ENCODE assay signal across 32 mouse cellular contexts in genomic region chr12:103981646-103982360, GRCm38 (mm10). TPM values are rescaled to one million over a fixed set of nuclear protein-coding genes. Genes with fewer than 3 reads are reported as not detected.
DNase-seq lines count a peak whose midpoint lies in the region; ATAC-seq lines count a peak whose summit lies in the region.
"Had no signal": no experiment of that assay in that cellular context is flagged by ENCODE, and none has a peak within 500 bp of the region (broad histone marks: within the 10 kb centered on the region; RNA-seq: fewer than 3 reads in every experiment).

No protein-coding gene starts in this region.

- DNase-seq in forebrain, embryonic 14.5 days (ENCODE audit: low spot score) = peak; percentile 22
- no peak for DNase-seq in forebrain, embryonic 11.5 days (ENCODE audit: low spot score)
- DNase-seq in layer of hippocampus, adult 18-20 months (ENCODE audit: low spot score in 2 of 2) = peak; percentile 42 to 71
- no peak for DNase-seq in layer of hippocampus, postnatal 25 days (ENCODE audit: extremely low spot score in 1 of 2, low spot score in 1 of 2)
- peak; percentile 40 to 42 for DNase-seq in layer of hippocampus, postnatal 36 days
- no peak for DNase-seq in embryo, embryonic 10.5 days (ENCODE audit: low spot score)
- DNase-seq: adrenal gland, postnatal 14 days; cerebellum, adult 11-12 months; cerebellum, postnatal 25 days; gastrocnemius, postnatal 10 days; kidney, adult 2 months; liver, postnatal 0 days had no signal

- H3K27ac ChIP-seq in forebrain, embryonic 14.5 days (ENCODE audit: low read depth, low read length) = no peak overlapping the region
- H3K27ac ChIP-seq in forebrain, embryonic 11.5 days (ENCODE audit: low read depth, low read length) = no peak overlapping the region
- peak overlapping the region; percentile 63 for H3K27ac ChIP-seq in forebrain, embryonic 16.5 days (ENCODE audit: low read length)
- H3K27ac ChIP-seq: embryonic facial prominence, embryonic 15.5 days; heart, embryonic 10.5 days; kidney, postnatal 0 days; macrophage; midbrain, embryonic 12.5 days had no signal

- H3K36me3 ChIP-seq in forebrain, embryonic 14.5 days (ENCODE audit: control insufficient read depth, insufficient read depth, low read length) = no peaks in the 10 kb centered on the region
- H3K36me3 ChIP-seq in forebrain, embryonic 11.5 days (ENCODE audit: control insufficient read depth, insufficient read depth, low read length) = no peaks in the 10 kb centered on the region
- no peaks in the 10 kb centered on the region for H3K36me3 ChIP-seq in forebrain, embryonic 16.5 days (ENCODE audit: control insufficient read depth, insufficient read depth)
- H3K36me3 ChIP-seq: embryonic facial prominence, embryonic 15.5 days; heart, embryonic 10.5 days; midbrain, embryonic 12.5 days had no signal

- no peaks in the 10 kb centered on the region for H3K27me3 ChIP-seq in forebrain, embryonic 14.5 days (replicated peaks; ENCODE audit: control insufficient read depth, insufficient read depth, low read length)
- no peaks in the 10 kb centered on the region for H3K27me3 ChIP-seq in forebrain, embryonic 11.5 days (ENCODE audit: control insufficient read depth, insufficient read depth, low read length)
- H3K27me3 ChIP-seq in forebrain, embryonic 16.5 days (replicated peaks; ENCODE audit: control insufficient read depth, insufficient read depth, low read length) = no peaks in the 10 kb centered on the region
- H3K27me3 ChIP-seq: embryonic facial prominence, embryonic 15.5 days; midbrain, embryonic 12.5 days had no signal

- H3K4me1 ChIP-seq in forebrain, embryonic 14.5 days (ENCODE audit: control insufficient read depth, insufficient read depth, low read length) = no peaks in the 10 kb centered on the region
- no peaks in the 10 kb centered on the region for H3K4me1 ChIP-seq in forebrain, embryonic 11.5 days (replicated peaks; ENCODE audit: control insufficient read depth, insufficient read depth, low read length)
- no peaks in the 10 kb centered on the region for H3K4me1 ChIP-seq in forebrain, embryonic 16.5 days (replicated peaks; ENCODE audit: control insufficient read depth, insufficient read depth, low read length)
- H3K4me1 ChIP-seq: embryonic facial prominence, embryonic 15.5 days; heart, embryonic 10.5 days; midbrain, embryonic 12.5 days had no signal

- no peak overlapping the region for H3K9ac ChIP-seq in forebrain, embryonic 14.5 days (ENCODE audit: low read length)
- H3K9ac ChIP-seq in forebrain, embryonic 11.5 days (ENCODE audit: low read length) = no peak overlapping the region
- H3K9ac ChIP-seq in forebrain, embryonic 16.5 days (replicated peaks; ENCODE audit: low read depth, low read length) = no peak overlapping the region
- H3K9ac ChIP-seq: embryonic facial prominence, embryonic 15.5 days; liver, postnatal 0 days; midbrain, embryonic 12.5 days had no signal

- H3K9me3 ChIP-seq in forebrain, embryonic 14.5 days (replicated peaks; ENCODE audit: control insufficient read depth, low read length) = no peaks in the 10 kb centered on the region
- H3K9me3 ChIP-seq in forebrain, embryonic 11.5 days (ENCODE audit: control insufficient read depth, low read length) = no peaks in the 10 kb centered on the region
- H3K9me3 ChIP-seq in forebrain, embryonic 16.5 days (ENCODE audit: control insufficient read depth, low read length) = no peaks in the 10 kb centered on the region
- H3K9me3 ChIP-seq: embryonic facial prominence, embryonic 15.5 days; heart, embryonic 10.5 days; midbrain, embryonic 12.5 days had no signal

- WGBS in forebrain, embryonic 14.5 days = 83% methylated on average over 7 of the region's 7 CpGs
- 80% methylated on average over 7 of the region's 7 CpGs for WGBS in forebrain, embryonic 11.5 days
- 74% methylated on average over 7 of the region's 7 CpGs for WGBS in forebrain, embryonic 16.5 days

- H3K4me3 ChIP-seq in forebrain, embryonic 14.5 days (ENCODE audit: low read depth, low read length) = no peak overlapping the region
- no peak overlapping the region for H3K4me3 ChIP-seq in forebrain, embryonic 11.5 days (ENCODE audit: low read depth, low read length)
- H3K4me3 ChIP-seq in forebrain, embryonic 16.5 days (replicated peaks; ENCODE audit: low read length) = no peak overlapping the region
- H3K4me3 ChIP-seq: embryonic facial prominence, embryonic 15.5 days; heart, embryonic 10.5 days; midbrain, embryonic 12.5 days had no signal

- H3K4me2 ChIP-seq in forebrain, embryonic 14.5 days (ENCODE audit: low read length) = no peak overlapping the region
- no peak overlapping the region for H3K4me2 ChIP-seq in forebrain, embryonic 11.5 days (ENCODE audit: low read depth, low read length, severe bottlenecking)
- H3K4me2 ChIP-seq in forebrain, embryonic 16.5 days (ENCODE audit: low read length) = no peak overlapping the region
- H3K4me2 ChIP-seq: embryonic facial prominence, embryonic 15.5 days; liver, embryonic 11.5 days; midbrain, embryonic 12.5 days had no signal

- ATAC-seq in forebrain, embryonic 14.5 days = peak; percentile 29; the same call in 1 of the 2 replicates
- no peak for ATAC-seq in forebrain, embryonic 11.5 days (replicated peaks; ENCODE audit: low FRiP score)
- ATAC-seq in forebrain, embryonic 16.5 days = peak; percentile 84
- no peak for ATAC-seq in CD4-positive, CD25-positive, alpha-beta regulatory T cell, adult 4 months
- ATAC-seq: liver, postnatal 0 days; lung, postnatal 0 days had no signal

RNA-seq across cellular contexts. Expression of gene Serpina11, which starts 8.0 kb away (rescaled TPM):
- polyA plus RNA-seq in forebrain, embryonic 14.5 days (2014; fragmentation: Nextera tagmentation; extraction: Ambion mirVana) = not detected in 2 replicates
- not detected in 2 replicates for polyA plus RNA-seq in forebrain, embryonic 11.5 days (2014; fragmentation: Nextera tagmentation; extraction: Ambion mirVana)
- total RNA-seq in layer of hippocampus, adult 18-20 months (2021) = not detected
- total RNA-seq in layer of hippocampus, postnatal 25 days (2021) = not detected
- polyA plus RNA-seq in forebrain, embryonic 16.5 days (2015; fragmentation: Nextera tagmentation; extraction: Ambion mirVana) = not detected in 2 replicates
- not detected for total RNA-seq in layer of hippocampus, postnatal 36 days (2021)
- not detected for polyA plus RNA-seq in CD4-positive, CD25-positive, alpha-beta regulatory T cell, adult 4 months (2017; shearing (Covaris generic))
- total RNA-seq: gastrocnemius, postnatal 10 days; hematopoietic stem cell, adult 5-6 weeks; layer of hippocampus, postnatal 10 days; left cerebral cortex, postnatal 10 days had no signal
- polyA plus RNA-seq: embryonic facial prominence, embryonic 15.5 days; heart, embryonic 16.5 days; intestine, embryonic 14.5 days; kidney, postnatal 0 days; limb, embryonic 11.5 days; lung, postnatal 0 days; macrophage; midbrain, embryonic 12.5 days; neural tube, embryonic 14.5 days; testis, adult 2 months; urinary bladder, adult 2 months had no signal

RNA-seq across cellular contexts. Expression of gene Serpina1e, which starts 23.0 kb away (rescaled TPM):
- polyA plus RNA-seq in forebrain, embryonic 14.5 days (2014; fragmentation: Nextera tagmentation; extraction: Ambion mirVana) = not detected in 2 replicates
- not detected in 2 replicates for polyA plus RNA-seq in forebrain, embryonic 11.5 days (2014; fragmentation: Nextera tagmentation; extraction: Ambion mirVana)
- total RNA-seq in layer of hippocampus, adult 18-20 months (2021) = not detected
- not detected for total RNA-seq in layer of hippocampus, postnatal 25 days (2021)
- not detected in 2 replicates for polyA plus RNA-seq in forebrain, embryonic 16.5 days (2015; fragmentation: Nextera tagmentation; extraction: Ambion mirVana)
- not detected for total RNA-seq in layer of hippocampus, postnatal 36 days (2021)
- polyA plus RNA-seq in CD4-positive, CD25-positive, alpha-beta regulatory T cell, adult 4 months (2017; shearing (Covaris generic)) = not detected
- total RNA-seq: granulocyte monocyte progenitor cell, adult 5-6 weeks; hematopoietic stem cell, adult 5-6 weeks; layer of hippocampus, postnatal 10 days; left cerebral cortex, postnatal 10 days had no signal
- polyA plus RNA-seq: limb, embryonic 11.5 days; macrophage; midbrain, embryonic 12.5 days; neural tube, embryonic 14.5 days had no signal

RNA-seq across cellular contexts. Expression of gene Serpina9, which starts 31.8 kb away (rescaled TPM):
- polyA plus RNA-seq in forebrain, embryonic 14.5 days (2014; fragmentation: Nextera tagmentation; extraction: Ambion mirVana) = not detected in 2 replicates
- not detected in 2 replicates for polyA plus RNA-seq in forebrain, embryonic 11.5 days (2014; fragmentation: Nextera tagmentation; extraction: Ambion mirVana)
- under 1 TPM in 1 of 2 experiments, not detected in 1; 0.32 TPM for total RNA-seq in layer of hippocampus, adult 18-20 months (2021)
- under 1 TPM; 0.17 to 0.23 TPM for total RNA-seq in layer of hippocampus, postnatal 25 days (2021)
- polyA plus RNA-seq in forebrain, embryonic 16.5 days (2015; fragmentation: Nextera tagmentation; extraction: Ambion mirVana) = 0.15 TPM in 1 of 2 replicates, not detected in the other
- under 1 TPM in 1 of 2 experiments, not detected in 1; 0.37 TPM for total RNA-seq in layer of hippocampus, postnatal 36 days (2021)
- polyA plus RNA-seq in CD4-positive, CD25-positive, alpha-beta regulatory T cell, adult 4 months (2017; shearing (Covaris generic)) = 1 to 10 TPM; 1.8 to 4.8 TPM
- total RNA-seq: gastrocnemius, postnatal 10 days; granulocyte monocyte progenitor cell, adult 5-6 weeks; hematopoietic stem cell, adult 5-6 weeks had no signal
- polyA plus RNA-seq: kidney, adult 2 months; kidney, postnatal 0 days; limb, embryonic 11.5 days; liver, embryonic 11.5 days; macrophage; neural tube, embryonic 14.5 days; spleen, adult 2 months; urinary bladder, adult 2 months had no signal

Comparison
In these comparisons a context has a peak if more than half of its experiments do, and no peak if none do; other contexts are left out.
1. ATAC-seq: peak in forebrain, embryonic 14.5 days (single experiment) and forebrain, embryonic 16.5 days (single experiment); none in forebrain, embryonic 11.5 days (single experiment) and CD4-positive, CD25-positive, alpha-beta regulatory T cell, adult 4 months (single experiment).
2. DNase-seq: peak in forebrain, embryonic 14.5 days (single experiment), layer of hippocampus, adult 18-20 months (2 of 2) and layer of hippocampus, postnatal 36 days (2 of 2); none in forebrain, embryonic 11.5 days (single experiment), layer of hippocampus, postnatal 25 days (0 of 2) and embryo, embryonic 10.5 days (single experiment).